Mouse (Mus musculus) 3134 (cell line): ENCODE data around the gene Gpank1.

Experiments used
- DNase-seq: peaks from one replicate; pipeline ENCODE4 v3.0.0-alpha.2; 2011; ENCODE audit warnings: low spot score; ENCODE audit not compliant: insufficient read length; ENCODE audit errors: extremely low read depth

Gene Gpank1

GRCm38 (mm10) chr17:35128996-35129395 lies 7.7 kb downstream of the Gpank1 start:
- DNase-seq, result no peak

GRCm38 (mm10) chr17:35131038-35131437 lies 9.8 kb downstream of the Gpank1 start:
- no peak for DNase-seq

- DNase-seq, result no peak
These were observed 10.4 kb downstream of the Gpank1 start, which contains the start of gene Apom for GRCm38 (mm10) chr17:35131500-35132173. Apom (minus strand) TSS chr17:35132050.

- no peak for DNase-seq
These were observed 10.9 kb downstream of the Gpank1 start for GRCm38 (mm10) chr17:35132174-35132560.

- DNase-seq, result no peak
These were observed 12.3 kb downstream of the Gpank1 start for GRCm38 (mm10) chr17:35133517-35133916.

GRCm38 (mm10) chr17:35134801-35135590 lies 13.7 kb downstream of the Gpank1 start, which contains the start of gene Bag6:
Bag6 (plus strand) TSS chr17:35135178.
- DNase-seq, result peak; percentile 95

- no peak for DNase-seq
These were observed 14.5 kb downstream of the Gpank1 start for GRCm38 (mm10) chr17:35135591-35136320.

GRCm38 (mm10) chr17:35139269-35139668 lies 18.0 kb downstream of the Gpank1 start:
- DNase-seq, result no peak

- DNase-seq, result no peak
These were observed 19.3 kb downstream of the Gpank1 start for GRCm38 (mm10) chr17:35140490-35140996.

GRCm38 (mm10) chr17:35141971-35142370 lies 20.7 kb downstream of the Gpank1 start:
- DNase-seq, result no peak

- no peak for DNase-seq
These were observed 24.9 kb downstream of the Gpank1 start for GRCm38 (mm10) chr17:35146139-35146538.

GRCm38 (mm10) chr17:35147348-35147747 lies 26.1 kb downstream of the Gpank1 start:
- no peak for DNase-seq

GRCm38 (mm10) chr17:35147922-35148639 lies 26.8 kb downstream of the Gpank1 start:
- no peak for DNase-seq

GRCm38 (mm10) chr17:35152121-35152520 lies 30.9 kb downstream of the Gpank1 start:
- no peak for DNase-seq

GRCm38 (mm10) chr17:35153077-35153476 lies 31.8 kb downstream of the Gpank1 start:
- no peak for DNase-seq

GRCm38 (mm10) chr17:35153931-35154330 lies 32.7 kb downstream of the Gpank1 start:
- no peak for DNase-seq

- DNase-seq, result no peak
These were observed 33.4 kb downstream of the Gpank1 start for GRCm38 (mm10) chr17:35154616-35155015.

GRCm38 (mm10) chr17:35155451-35155850 lies 34.2 kb downstream of the Gpank1 start:
- DNase-seq, result no peak

- DNase-seq, result no peak
These were observed 35.4 kb downstream of the Gpank1 start for GRCm38 (mm10) chr17:35156461-35157200.

GRCm38 (mm10) chr17:35157254-35157653 lies 36.0 kb downstream of the Gpank1 start:
- DNase-seq, result no peak
